Mouse (Mus musculus): ENCODE data around the gene Atxn7l1. TPM values are rescaled to one million over a fixed set of nuclear protein-coding genes. Genes with fewer than 3 reads are reported as not detected.
A peak's percentile ranks its signal among the peaks of the same experiment; 100 is the strongest.

Gene Atxn7l1
- polyA plus RNA-seq, 1 experiment from 2014 or later: 14.4 TPM

DNA sequence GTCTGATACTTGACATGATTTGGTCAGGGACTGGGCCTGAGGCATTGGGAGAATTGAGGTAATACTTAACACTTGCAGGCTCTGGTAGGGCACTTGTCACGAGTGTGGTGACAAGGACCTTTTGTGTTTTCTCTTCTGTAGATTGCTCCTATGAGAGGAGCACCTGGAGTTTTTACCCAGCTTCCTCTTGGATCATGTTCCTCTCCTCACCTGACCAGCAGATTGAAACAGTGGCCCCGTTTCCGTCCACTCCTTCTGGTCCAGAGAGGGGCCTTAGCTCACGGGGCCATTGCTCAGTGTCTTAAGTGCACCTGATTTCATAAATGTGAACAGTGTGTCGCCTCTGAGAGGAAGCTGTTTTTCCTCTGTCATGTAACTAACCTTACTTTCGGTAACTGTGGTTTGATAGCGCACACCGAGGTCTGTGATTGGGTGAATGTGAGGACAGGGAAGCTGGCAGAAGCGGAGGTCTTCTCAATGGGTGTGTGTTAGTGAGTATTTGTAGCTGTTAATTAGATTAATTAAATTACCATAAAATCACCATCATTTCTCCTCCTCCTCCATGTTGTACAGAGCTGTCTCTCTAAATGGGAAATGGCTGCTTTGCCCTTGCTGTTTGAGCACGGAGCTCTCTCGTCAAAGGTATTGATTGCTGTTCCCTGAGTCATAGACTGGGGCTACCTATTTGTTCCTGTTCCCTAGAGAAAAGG, 35.1 kb downstream of the Atxn7l1 start:
- Histone ChIP-seq H3K4me2 (no peak overlapping the region), H3K9ac (no peak overlapping the region), H3K4me3 (ENCODE audit: low read depth, low read length) (no peak overlapping the region), H3K27me3 (ENCODE audit: insufficient read depth, low read length) (no peaks in the 10 kb centered on the region), H3K27ac (ENCODE audit: low read depth) (no peak overlapping the region), H3K4me1 (ENCODE audit: insufficient read depth) (0 out of 2 replicates have a peak, but pooled peaks cover 5% of the 10 kb centered on the region), H3K36me3 (ENCODE audit: insufficient read depth) (no peaks in the 10 kb centered on the region), H3K9me3 (ENCODE audit: low read depth, low read length) (no peaks in the 10 kb centered on the region)
- no peak for ATAC-seq (ENCODE audit: insufficient read depth)
- DNase-seq: no peak
- WGBS: 71% methylated on average over 11 of the region's 11 CpGs
- no peak for TF ChIP-seq CTCF (IDR thresholded peaks at IDR 0.05; ENCODE audit: low read depth)

- no peak for DNase-seq
- 73% methylated on average over 4 of the region's 4 CpGs for WGBS
- Histone ChIP-seq H3K9ac (no peak overlapping the region), H3K4me3 (ENCODE audit: low read depth, low read length) (no peak overlapping the region), H3K4me2 (no peak overlapping the region), H3K36me3 (ENCODE audit: insufficient read depth) (no peaks in the 10 kb centered on the region), H3K9me3 (ENCODE audit: low read depth, low read length) (no peaks in the 10 kb centered on the region), H3K4me1 (ENCODE audit: insufficient read depth) (0 out of 2 replicates have a peak, but pooled peaks cover 5% of the 10 kb centered on the region), H3K27me3 (ENCODE audit: insufficient read depth, low read length) (no peaks in the 10 kb centered on the region), H3K27ac (ENCODE audit: low read depth) (no peak overlapping the region)
- no peak for ATAC-seq (ENCODE audit: insufficient read depth)
- no peak for TF ChIP-seq CTCF (IDR thresholded peaks at IDR 0.05; ENCODE audit: low read depth)
These were observed 35.7 kb downstream of the Atxn7l1 start for GRCm38 (mm10) chr12:33183138-33183627.

- H3K4me3 ChIP-seq (ENCODE audit: low read depth, low read length): no peak overlapping the region
- H3K36me3 ChIP-seq (ENCODE audit: insufficient read depth): no peaks in the 10 kb centered on the region
- TF ChIP-seq CTCF (IDR thresholded peaks at IDR 0.05; ENCODE audit: low read depth): no peak
- 0 out of 2 replicates have a peak, but pooled peaks cover 5% of the 10 kb centered on the region for H3K4me1 ChIP-seq (ENCODE audit: insufficient read depth)
- no peak overlapping the region for H3K9ac ChIP-seq
- H3K9me3 ChIP-seq (ENCODE audit: low read depth, low read length): no peaks in the 10 kb centered on the region
- DNase-seq (no peak), ATAC-seq (ENCODE audit: insufficient read depth) (no peak)
- no peaks in the 10 kb centered on the region for H3K27me3 ChIP-seq (ENCODE audit: insufficient read depth, low read length)
- H3K27ac ChIP-seq (ENCODE audit: low read depth): no peak overlapping the region
- no peak overlapping the region for H3K4me2 ChIP-seq
- 91% methylated on average over 3 of the region's 3 CpGs for WGBS
These were observed 36.6 kb downstream of the Atxn7l1 start for GRCm38 (mm10) chr12:33184137-33184536.

GRCm38 (mm10) chr12:33185046-33185445, 37.6 kb downstream of the Atxn7l1 start:
- ATAC-seq (ENCODE audit: insufficient read depth) (peak; percentile 68; the same call in 1 of the 2 replicates), DNase-seq (peak; percentile 49)
- Histone ChIP-seq H3K9me3 (ENCODE audit: low read depth, low read length) (no peaks in the 10 kb centered on the region), H3K4me1 (ENCODE audit: insufficient read depth) (0 out of 2 replicates have a peak, but pooled peaks cover 5% of the 10 kb centered on the region), H3K4me2 (no peak overlapping the region), H3K27ac (ENCODE audit: low read depth) (no peak overlapping the region), H3K27me3 (ENCODE audit: insufficient read depth, low read length) (no peaks in the 10 kb centered on the region), H3K9ac (no peak overlapping the region; the same call in 1 of the 2 replicates), H3K4me3 (ENCODE audit: low read depth, low read length) (no peak overlapping the region), H3K36me3 (ENCODE audit: insufficient read depth) (no peaks in the 10 kb centered on the region)
- no peak for TF ChIP-seq CTCF (IDR thresholded peaks at IDR 0.05; ENCODE audit: low read depth)
- 36% methylated on average over 6 of the region's 6 CpGs for WGBS

- no peaks in the 10 kb centered on the region for H3K36me3 ChIP-seq (ENCODE audit: insufficient read depth)
- 0 out of 2 replicates have a peak, but pooled peaks cover 5% of the 10 kb centered on the region for H3K4me1 ChIP-seq (ENCODE audit: insufficient read depth)
- no peak for DNase-seq
- no peak overlapping the region for H3K9ac ChIP-seq
- no peak overlapping the region for H3K4me2 ChIP-seq
- no peak overlapping the region for H3K4me3 ChIP-seq (ENCODE audit: low read depth, low read length)
- H3K27me3 ChIP-seq (ENCODE audit: insufficient read depth, low read length): no peaks in the 10 kb centered on the region
- ATAC-seq (ENCODE audit: insufficient read depth): no peak
- no peak for TF ChIP-seq CTCF (IDR thresholded peaks at IDR 0.05; ENCODE audit: low read depth)
- H3K27ac ChIP-seq (ENCODE audit: low read depth): no peak overlapping the region
- WGBS: 86% methylated on average over 2 of the region's 2 CpGs
- no peaks in the 10 kb centered on the region for H3K9me3 ChIP-seq (ENCODE audit: low read depth, low read length)
These were observed 38.8 kb downstream of the Atxn7l1 start for GRCm38 (mm10) chr12:33186331-33186730.

- no peak overlapping the region for H3K9ac ChIP-seq
- peaks cover 13% of the 10 kb centered on the region; the same call in 1 of the 2 replicates for H3K4me1 ChIP-seq (ENCODE audit: insufficient read depth)
- no peaks in the 10 kb centered on the region for H3K36me3 ChIP-seq (ENCODE audit: insufficient read depth)
- ATAC-seq (ENCODE audit: insufficient read depth) (no peak), DNase-seq (no peak)
- no peak overlapping the region for H3K27ac ChIP-seq (ENCODE audit: low read depth)
- H3K4me3 ChIP-seq (ENCODE audit: low read depth, low read length): no peak overlapping the region
- no peaks in the 10 kb centered on the region for H3K9me3 ChIP-seq (ENCODE audit: low read depth, low read length)
- no peak overlapping the region for H3K4me2 ChIP-seq
- TF ChIP-seq CTCF (IDR thresholded peaks at IDR 0.05; ENCODE audit: low read depth): no peak
- 85% methylated on average over 7 of the region's 7 CpGs for WGBS
- H3K27me3 ChIP-seq (ENCODE audit: insufficient read depth, low read length): no peaks in the 10 kb centered on the region
These were observed 42.6 kb downstream of the Atxn7l1 start for GRCm38 (mm10) chr12:33190133-33190532.

DNA sequence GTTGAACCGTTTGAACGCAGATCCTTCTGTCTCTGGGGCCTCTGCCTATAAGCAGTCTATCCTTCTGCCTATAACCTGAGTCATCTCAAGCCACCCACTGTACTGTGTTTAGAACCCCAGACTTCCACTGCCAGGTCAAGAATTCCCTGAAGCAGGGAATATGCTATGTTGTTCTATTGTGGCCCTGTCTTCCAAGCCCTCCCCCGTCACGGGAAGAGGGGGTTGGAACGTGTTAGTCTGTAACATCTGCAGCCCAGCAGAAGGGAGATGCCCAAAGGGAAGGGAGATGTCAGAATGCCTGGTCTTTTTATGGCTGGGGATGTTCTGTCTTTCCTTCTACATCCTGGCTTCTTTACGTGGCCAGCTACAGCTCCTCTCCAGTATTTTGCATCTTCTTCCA, 43.1 kb downstream of the Atxn7l1 start:
- H3K9me3 ChIP-seq (ENCODE audit: low read depth, low read length): no peaks in the 10 kb centered on the region
- H3K27ac ChIP-seq (ENCODE audit: low read depth): no peak overlapping the region
- no peak overlapping the region for H3K4me2 ChIP-seq
- peaks cover 9% of the 10 kb centered on the region; the same call in 1 of the 2 replicates for H3K4me1 ChIP-seq (ENCODE audit: insufficient read depth)
- H3K27me3 ChIP-seq (ENCODE audit: insufficient read depth, low read length): no peaks in the 10 kb centered on the region
- no peak overlapping the region for H3K4me3 ChIP-seq (ENCODE audit: low read depth, low read length)
- DNase-seq (no peak), ATAC-seq (ENCODE audit: insufficient read depth) (no peak)
- no peak for TF ChIP-seq CTCF (IDR thresholded peaks at IDR 0.05; ENCODE audit: low read depth)
- no peak overlapping the region for H3K9ac ChIP-seq
- 62% methylated on average over 6 of the region's 6 CpGs for WGBS
- H3K36me3 ChIP-seq (ENCODE audit: insufficient read depth): no peaks in the 10 kb centered on the region

All from lung, embryonic 14.5 days (tissue).